Mouse (Mus musculus): ENCODE measurements around the gene Fam135a. TPM values are rescaled to one million over a fixed set of nuclear protein-coding genes. Genes with fewer than 3 reads are reported as not detected.

Fam135a gene
- polyA plus RNA-seq, 3 experiments from 2014 or later, result 0.13 to 1.6 (median 0.42) TPM

Other genes with a start within 250 kb of the Fam135a start
- 10 to 100 TPM; 40.4 to 58.4 (median 53.7) TPM for gene Smap1, start 178.0 kb downstream of the Fam135a start, polyA plus RNA-seq (2017; shearing (Covaris generic))
- 10 to 100 TPM; 83.4 to 98.8 (median 83.7) TPM for gene Sdhaf4, start 94.7 kb downstream of the Fam135a start, polyA plus RNA-seq (2017; shearing (Covaris generic))
- gene Col9a1, start 77.3 kb upstream of the Fam135a start, polyA plus RNA-seq (2017; shearing (Covaris generic)), result not detected